Mouse (Mus musculus): ENCODE data around the gene Snx30. TPM values are rescaled to one million over a fixed set of nuclear protein-coding genes. Genes with fewer than 3 reads are reported as not detected.
"Not testable (repeated sequence)": the region's sequence is repeated elsewhere in the genome, so short reads cannot be mapped to it uniquely, and the experiment has no call there.

Gene Snx30
- 1 to 10 TPM; 2.7 to 4.4 TPM for total RNA-seq (2021)
- long read RNA-seq, experiment 1, partial matches to known transcripts: 0 of 1 reads
- long read RNA-seq, experiment 1, other reads (novel, unspliced or antisense): 1 of 1 reads
- long read RNA-seq, experiment 2, partial matches to known transcripts: 0 of 2 reads
- long read RNA-seq, experiment 2, other reads (novel, unspliced or antisense): 2 of 2 reads

- peak; percentile 90 for DNase-seq
Observed at GRCm38 (mm10) chr4:59805181-59805967, at the start of gene Snx30. Snx30 (plus strand) TSS chr4:59805840.

DNA sequence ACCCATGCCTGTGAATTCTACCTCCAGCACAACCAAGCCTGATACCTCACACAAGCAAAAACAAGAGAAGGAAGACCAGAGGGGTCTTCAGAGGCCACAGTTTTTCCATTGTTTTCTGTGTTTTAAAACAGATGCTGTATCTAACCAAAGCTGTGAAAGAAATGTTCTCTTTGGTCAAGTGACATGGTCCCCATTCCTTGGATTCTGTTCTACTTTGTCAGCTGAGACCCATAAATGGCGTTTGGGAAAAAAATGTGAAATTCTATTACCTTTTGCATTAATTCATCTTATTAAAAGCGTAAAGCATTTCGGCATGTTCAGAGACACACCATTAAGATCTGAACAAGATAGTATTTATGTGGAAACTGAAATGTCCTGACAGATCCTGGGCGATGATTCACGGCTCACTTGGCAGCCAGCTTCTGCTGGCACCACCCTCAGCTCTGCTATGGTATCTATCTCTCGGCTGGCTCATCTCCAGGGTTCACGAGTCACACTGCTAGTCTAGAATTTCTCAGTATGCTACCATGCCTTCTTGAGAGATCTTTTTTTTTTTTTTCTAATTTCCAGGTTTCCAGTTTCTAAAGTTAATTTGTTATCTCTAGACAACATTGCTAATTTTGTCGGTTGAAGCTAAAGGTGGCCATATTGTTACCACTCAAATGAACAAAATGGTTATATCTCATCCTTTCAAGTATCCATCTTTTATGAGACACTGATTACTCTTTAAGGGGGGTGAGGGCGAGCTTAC, 49.1 kb upstream of the Snx30 start:
- peak; percentile 62 for DNase-seq

GRCm38 (mm10) chr4:59757452-59758435, 47.9 kb upstream of the Snx30 start:
- no peak for DNase-seq

- no peak for DNase-seq
Observed at GRCm38 (mm10) chr4:59760016-59760415, 45.6 kb upstream of the Snx30 start.

GRCm38 (mm10) chr4:59760636-59761364, 44.8 kb upstream of the Snx30 start:
- DNase-seq: peak; percentile 35

DNA sequence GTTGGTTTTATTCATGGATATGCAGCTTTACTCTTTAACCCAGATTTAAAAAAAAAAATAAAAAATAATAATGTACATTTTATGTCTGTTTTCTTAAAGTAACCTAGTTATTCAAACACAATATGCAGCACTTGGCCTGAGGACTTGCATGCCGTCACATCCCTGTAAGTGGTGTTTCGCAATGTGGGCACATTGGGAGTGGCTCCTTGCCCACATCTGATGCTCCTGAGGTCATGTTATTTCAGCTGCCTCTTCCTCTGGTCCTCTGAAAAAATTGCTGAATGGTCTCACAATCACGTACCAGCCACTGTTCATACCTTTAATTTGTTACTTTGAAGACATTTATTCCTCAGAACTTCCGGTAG, 44.3 kb upstream of the Snx30 start:
- peak; percentile 32 for DNase-seq

- no peak for DNase-seq
Observed at GRCm38 (mm10) chr4:59764950-59765349, 40.7 kb upstream of the Snx30 start.

GRCm38 (mm10) chr4:59765385-59766005, 40.1 kb upstream of the Snx30 start:
- no peak for DNase-seq

- DNase-seq: no peak
Observed at GRCm38 (mm10) chr4:59767717-59768116, 37.9 kb upstream of the Snx30 start.

- DNase-seq: no peak
Observed at GRCm38 (mm10) chr4:59772171-59772879, 33.3 kb upstream of the Snx30 start.

DNA sequence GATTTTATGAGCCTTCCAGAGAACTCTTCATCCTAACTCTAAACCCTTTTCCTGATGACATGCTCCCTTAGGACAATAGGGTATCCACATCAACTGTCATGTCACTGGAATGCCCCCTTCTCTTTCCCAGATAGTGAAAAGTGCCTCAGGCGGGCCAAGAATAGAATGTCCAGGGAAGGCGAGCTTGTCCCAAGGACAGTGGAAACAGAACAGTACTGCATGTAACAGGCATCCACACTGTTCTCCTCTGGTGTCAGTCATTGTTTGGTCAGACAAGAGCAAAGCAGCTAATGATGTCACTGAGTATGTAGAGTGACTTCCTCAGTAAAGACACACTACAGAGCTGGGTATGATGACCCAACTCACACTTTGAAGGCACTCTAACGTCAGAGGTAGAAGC, 27.8 kb upstream of the Snx30 start:
- no peak for DNase-seq

DNA sequence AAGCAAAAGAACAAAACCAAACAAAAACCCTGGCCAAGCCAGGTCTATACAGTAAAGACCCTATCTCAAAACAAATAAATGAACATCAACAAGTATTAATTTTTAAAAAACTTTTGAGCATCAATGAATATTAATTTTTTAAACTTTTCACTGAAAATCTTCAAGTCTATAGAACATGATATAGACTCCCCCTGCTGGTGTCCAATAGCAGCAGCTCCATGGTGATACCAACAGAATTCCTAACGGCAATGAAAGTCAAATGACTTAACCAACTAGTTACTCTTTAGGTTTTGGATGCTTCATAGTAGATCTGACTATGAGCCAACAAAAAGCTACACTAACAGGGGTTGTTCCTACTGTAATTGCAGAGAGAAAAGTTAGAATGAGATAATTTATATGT, 25.1 kb upstream of the Snx30 start:
- DNase-seq: no peak

- DNase-seq: no peak
Observed at GRCm38 (mm10) chr4:59782853-59783684, 22.6 kb upstream of the Snx30 start.

GRCm38 (mm10) chr4:59783685-59784279, 21.9 kb upstream of the Snx30 start:
- DNase-seq: peak; percentile 94

- no peak for DNase-seq
Observed at GRCm38 (mm10) chr4:59785412-59785811, 20.2 kb upstream of the Snx30 start.

DNA sequence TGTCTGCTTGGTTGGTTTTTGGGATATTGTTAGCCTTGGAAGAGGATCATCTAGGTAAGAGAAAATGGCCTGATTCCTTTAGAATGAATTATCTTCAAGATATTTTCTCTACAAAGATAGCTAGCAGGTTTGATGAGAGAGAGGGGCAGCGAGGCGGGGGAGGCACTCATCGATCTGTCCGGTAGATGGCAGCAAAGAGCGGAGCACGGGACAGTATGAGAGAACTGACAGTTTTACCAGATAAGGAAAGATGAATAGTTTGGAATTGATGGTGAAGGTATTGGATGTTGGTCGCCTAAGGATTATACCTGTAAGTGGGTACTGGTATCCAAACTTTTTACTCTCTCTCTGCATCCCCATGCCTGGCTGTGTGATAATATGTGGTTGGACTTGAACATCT, 19.0 kb upstream of the Snx30 start:
- peak; percentile 44 for DNase-seq

DNA sequence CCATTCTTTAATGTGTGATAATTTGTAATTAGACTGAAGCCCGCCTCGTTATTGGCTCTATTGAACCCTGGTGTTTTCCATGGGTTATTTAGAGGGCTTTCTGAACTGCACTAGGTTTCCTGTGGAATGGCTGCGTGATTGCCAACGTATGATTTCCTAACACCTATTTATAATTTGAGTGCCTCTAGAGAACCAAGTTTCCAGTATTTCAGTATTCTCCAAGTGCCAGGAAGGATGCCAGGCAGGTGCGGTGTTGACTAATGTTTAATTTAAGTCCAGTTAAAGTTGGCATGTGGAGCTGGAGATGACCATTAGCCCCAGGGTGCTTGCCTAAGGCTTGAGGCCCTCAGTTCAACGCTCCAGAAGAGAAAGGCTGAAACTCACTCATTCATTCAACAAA, 18.5 kb upstream of the Snx30 start:
- DNase-seq: no peak

DNA sequence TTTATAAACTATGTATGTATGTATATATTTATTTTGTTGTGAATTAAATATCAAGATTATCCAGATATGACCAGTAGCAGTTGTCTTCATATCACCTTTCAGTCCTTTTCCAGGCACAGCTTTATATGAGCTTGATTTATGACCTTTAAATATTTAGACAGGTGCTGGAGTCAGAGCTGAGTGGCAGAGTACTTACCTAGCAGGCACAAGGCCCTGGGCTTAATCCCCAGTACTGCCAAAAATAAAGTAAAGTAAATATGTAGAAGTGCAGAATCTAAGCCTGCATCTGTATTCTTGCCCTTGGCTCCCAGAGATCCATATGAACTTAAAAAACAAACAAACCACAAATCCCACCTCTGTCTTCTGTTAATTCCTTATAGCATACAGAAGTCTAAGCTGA, 16.6 kb upstream of the Snx30 start:
- DNase-seq: no peak

- not testable (repeated sequence) for DNase-seq
Observed at GRCm38 (mm10) chr4:59793626-59794025, 12.0 kb upstream of the Snx30 start.
